Mouse (Mus musculus): Measurements from ENCODE around the gene Cpsf6.

Gene Cpsf6

DNA sequence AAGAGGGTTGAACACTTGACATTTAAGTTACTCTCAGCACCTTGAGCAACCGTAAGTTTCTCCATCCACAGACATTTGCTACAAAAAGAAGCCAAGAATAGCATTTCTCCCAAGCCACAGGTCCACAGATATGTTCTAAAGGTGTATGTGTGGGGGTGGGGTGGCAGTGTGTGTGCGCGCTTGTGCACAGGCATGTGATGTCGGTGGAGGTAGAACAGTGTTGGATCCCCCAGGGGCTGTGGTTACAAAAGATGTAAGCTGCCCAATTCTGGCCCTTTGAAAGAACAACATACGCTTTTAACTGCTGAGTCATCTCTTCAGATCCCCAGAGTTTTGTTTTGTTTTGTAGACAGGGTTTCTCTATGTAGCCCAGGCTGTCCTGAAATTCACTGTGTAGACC is 57.2 kb downstream of the Cpsf6 start:
- DNase-seq: no peak

DNA sequence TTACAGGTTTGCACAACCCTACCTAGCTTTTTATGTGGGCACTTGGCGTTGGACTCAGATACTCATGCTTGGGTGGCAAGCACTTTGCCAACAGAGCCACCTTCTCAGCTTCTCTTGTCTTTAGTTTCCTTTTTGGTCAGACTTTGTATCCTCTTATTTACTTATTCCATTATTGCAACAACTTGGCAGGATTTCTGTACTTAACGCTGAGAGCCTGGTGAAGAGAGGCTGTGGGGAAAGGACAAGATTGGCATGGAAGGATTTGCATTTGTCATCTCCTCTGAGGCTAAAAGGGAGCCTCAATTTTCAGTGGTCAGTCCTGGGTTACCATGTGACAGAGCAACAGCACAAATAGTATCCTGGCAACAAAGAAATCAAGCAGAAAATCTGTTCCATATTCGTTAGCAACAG is 59.2 kb downstream of the Cpsf6 start:
- no peak for DNase-seq

DNA sequence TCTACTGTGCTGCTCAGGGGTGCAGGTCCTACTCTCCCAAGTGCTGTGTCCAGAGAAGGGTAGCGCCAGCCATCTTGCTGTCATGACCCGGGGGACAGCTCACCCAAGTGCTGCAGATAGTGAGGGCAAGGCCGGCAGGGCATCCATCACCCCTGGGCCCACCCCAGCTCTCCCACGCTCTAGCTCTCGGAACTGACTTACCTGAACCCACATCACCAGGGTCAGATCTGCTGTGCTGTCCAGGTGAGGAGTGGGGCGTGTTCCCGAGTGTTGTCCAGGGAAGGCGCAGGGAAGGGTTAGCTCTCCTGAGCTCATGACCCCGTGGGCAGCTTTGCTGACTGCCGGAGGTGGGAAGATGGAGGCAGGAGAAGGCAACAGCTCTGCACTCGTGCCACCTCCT is 63.4 kb downstream of the Cpsf6 start:
- no peak for DNase-seq

DNA sequence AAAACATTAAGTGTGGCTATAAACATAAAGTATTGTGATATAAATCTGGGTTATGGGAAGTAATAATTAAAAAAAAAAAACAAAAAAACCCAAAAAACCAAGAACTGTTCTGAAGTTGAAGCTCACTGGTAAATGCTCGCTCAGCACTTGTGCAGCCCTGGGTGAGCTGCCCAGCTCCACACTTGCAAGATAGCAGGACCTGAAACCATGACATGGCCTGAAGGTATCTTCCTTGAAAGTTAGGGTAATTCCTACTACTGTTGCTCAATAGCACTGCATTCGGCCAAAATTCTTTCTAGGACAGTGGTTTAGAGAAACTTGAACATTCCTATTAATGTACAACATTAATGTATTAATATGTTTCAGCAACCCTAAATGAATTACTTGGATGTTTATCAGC is 66.7 kb downstream of the Cpsf6 start:
- DNase-seq: no peak

DNA sequence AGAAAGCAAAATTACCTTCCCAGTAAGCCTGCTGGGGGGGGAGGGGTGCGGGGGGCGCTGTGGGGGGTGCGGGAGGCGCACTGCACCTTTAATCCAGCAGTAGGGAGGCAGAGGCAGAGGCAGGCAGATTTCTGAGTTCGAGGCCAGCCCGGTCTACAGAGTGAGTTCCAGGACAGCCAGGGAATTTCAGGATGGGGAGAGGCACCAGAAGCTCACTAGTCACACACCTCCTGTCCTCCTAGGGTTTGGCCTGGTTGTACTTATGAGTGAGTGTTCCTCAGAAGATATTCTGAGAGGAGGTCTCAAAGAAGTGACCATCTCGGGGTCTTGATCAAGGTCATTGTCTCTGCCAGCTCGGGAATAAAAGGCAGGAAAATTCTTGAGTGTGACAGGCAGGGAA is 67.6 kb downstream of the Cpsf6 start:
- no peak for DNase-seq

DNA sequence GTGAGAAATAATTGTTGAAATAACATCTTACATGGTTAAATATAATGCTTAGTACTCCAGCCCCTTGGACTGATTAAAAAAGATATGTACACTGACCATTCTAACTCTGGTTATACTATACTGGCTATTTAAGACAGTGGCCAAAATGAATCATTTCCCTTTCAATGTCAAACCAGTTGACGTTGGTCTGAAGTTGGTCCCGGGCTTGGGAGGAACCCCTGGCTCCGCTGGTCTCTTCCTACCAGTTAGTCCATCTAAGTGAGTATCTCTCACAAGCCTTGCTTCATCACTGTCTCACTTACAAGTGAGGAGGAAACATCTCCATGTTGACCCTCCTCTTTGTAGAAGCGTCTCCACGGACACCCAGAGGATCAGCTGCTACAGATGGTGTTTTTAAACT is 75.4 kb downstream of the Cpsf6 start:
- no peak for DNase-seq

DNA sequence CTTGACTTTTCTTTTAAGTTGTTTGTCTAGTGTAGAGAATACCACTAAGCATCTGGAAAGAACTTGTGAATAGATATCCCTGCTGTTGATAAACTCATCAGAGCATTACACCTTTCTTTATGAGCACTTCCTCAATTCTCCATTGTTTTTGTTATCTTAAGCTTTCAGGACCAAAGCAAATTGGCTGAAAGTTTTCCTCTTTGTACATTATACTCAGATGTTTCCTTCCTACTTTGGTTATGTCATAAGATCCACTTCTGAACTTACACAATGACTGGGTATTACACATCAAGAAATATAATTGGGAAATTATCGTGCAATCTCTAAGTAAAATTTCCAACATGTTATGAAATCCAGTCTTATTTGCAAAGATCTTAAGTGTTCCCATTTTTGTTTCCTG is 78.1 kb downstream of the Cpsf6 start:
- DNase-seq: no peak

DNA sequence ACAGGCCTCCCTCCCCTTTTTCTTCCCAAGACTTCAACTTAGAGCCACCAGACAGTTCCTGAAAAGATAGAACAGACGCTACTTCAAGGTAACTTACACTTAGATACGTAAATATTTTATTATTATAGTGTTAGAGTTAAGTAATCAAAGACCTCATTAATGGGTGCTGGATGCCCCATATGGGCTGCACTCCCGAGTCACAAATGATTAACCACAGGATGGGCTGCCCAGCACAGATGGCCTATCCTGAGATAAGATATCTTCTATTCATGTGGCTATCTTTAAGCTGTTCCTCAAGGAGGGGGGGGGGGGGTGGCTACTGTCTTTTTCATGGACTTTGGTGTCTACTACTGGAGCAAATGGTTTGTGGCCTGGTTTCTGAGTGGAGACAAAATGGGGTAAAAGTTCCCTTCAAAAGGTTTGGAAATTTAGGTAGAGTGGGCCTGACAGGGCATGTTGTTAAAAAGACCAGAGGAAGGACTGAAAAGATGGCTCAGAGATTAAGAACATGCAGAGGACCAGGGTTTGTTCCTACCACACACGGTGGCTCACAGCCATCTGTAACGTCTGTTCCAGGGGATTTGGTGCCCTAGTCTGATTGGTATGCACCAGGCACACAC is 79.8 kb downstream of the Cpsf6 start:
- no peak for DNase-seq

DNA sequence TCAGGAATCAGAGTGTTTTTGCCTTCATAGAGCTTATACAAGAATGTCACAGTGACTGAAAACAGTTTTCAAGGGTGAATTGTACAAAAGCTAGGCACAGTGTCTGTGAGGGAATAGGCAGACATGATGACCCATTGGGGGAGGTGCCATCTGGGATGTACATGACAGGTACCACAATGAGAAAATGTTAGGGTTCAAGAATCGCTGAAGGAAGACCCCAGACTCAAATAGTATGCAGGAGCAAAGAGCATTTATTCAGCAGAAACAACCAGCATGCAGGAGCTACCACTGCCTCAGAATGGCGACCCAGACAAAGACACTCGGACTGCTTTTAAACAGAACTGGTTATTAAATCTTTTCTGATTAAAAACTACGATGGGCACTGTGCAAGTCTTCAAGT is 80.7 kb downstream of the Cpsf6 start:
- DNase-seq: no peak

DNA sequence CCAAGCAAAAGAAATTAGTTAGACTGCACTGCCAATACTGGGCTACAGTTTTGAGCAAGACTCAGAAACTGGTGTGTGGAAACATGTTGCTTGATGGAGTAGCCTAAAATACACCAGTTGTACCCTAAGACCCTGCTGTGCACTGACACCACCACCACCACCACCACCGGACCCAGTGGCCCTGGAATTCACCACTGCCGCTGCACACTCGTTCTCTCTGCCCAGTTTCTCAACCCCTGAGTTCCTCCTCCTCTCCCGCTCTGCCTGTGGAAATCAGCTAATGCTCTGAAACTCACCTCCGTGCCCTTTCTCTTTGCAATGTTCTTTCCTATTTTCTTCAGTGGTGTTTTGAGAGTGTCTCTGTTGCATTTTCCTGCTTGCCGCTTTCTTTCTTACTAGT is 81.5 kb downstream of the Cpsf6 start:
- DNase-seq: no peak

Measured in cerebellum, adult 9-11 months (tissue).